ENCODE assay signal across 22 mouse cellular contexts in the genomic region with DNA sequence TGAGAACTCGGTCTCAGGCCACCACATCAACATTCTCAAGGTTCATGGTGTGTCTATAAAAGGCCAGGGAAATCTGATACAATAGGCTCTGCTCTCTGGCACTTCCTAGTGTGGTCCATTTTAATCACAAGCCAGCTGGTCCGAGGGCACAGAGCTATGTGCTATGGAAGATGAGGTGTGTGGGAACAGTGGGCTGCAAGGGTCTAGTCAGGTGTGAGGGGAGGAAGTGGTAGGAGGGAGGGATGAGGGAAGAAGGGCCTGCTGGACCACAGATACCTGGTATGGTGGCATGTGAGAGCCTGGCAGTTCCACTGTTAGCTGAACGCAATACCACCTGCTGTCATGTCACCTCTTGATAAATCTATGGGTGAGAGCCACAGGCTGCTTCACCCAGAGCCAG.
"Had no signal": no experiment of that assay in that cellular context is flagged by ENCODE, and none has a peak within 500 bp of the region (broad histone marks: within the 10 kb centered on the region; RNA-seq: fewer than 3 reads in every experiment).

No protein-coding gene starts in this region.

- ATAC-seq: liver, postnatal 0 days; lung, postnatal 0 days; midbrain, embryonic 13.5 days had no signal

- H3K9me3 ChIP-seq: kidney, embryonic 15.5 days; limb, embryonic 12.5 days; limb, embryonic 15.5 days; midbrain, embryonic 10.5 days; midbrain, embryonic 13.5 days; neural tube, embryonic 12.5 days; neural tube, embryonic 15.5 days had no signal

- H3K36me3 ChIP-seq: kidney, embryonic 15.5 days; limb, embryonic 12.5 days; limb, embryonic 15.5 days; midbrain, embryonic 13.5 days; neural tube, embryonic 12.5 days; neural tube, embryonic 15.5 days had no signal

- H3K27ac ChIP-seq: kidney, embryonic 15.5 days; limb, embryonic 12.5 days; limb, embryonic 15.5 days; liver, embryonic 14.5 days; midbrain, embryonic 10.5 days; midbrain, embryonic 13.5 days; neural tube, embryonic 12.5 days; neural tube, embryonic 15.5 days had no signal

- H3K4me2 ChIP-seq: kidney, embryonic 15.5 days; limb, embryonic 12.5 days; limb, embryonic 15.5 days; liver, embryonic 11.5 days; lung, embryonic 14.5 days; midbrain, embryonic 13.5 days; neural tube, embryonic 12.5 days; neural tube, embryonic 15.5 days had no signal

- H3K4me3 ChIP-seq: kidney, embryonic 15.5 days; limb, embryonic 12.5 days; limb, embryonic 15.5 days; midbrain, embryonic 10.5 days; midbrain, embryonic 13.5 days; neural tube, embryonic 12.5 days; neural tube, embryonic 15.5 days had no signal

- H3K9ac ChIP-seq: kidney, embryonic 15.5 days; limb, embryonic 12.5 days; limb, embryonic 15.5 days; liver, embryonic 14.5 days; liver, postnatal 0 days; lung, embryonic 14.5 days; midbrain, embryonic 13.5 days; neural tube, embryonic 12.5 days; neural tube, embryonic 15.5 days had no signal

- H3K27me3 ChIP-seq: kidney, embryonic 15.5 days; limb, embryonic 12.5 days; limb, embryonic 15.5 days; midbrain, embryonic 13.5 days; neural tube, embryonic 12.5 days; neural tube, embryonic 15.5 days had no signal

- DNase-seq: kidney, adult 11 months; kidney, adult 8-10 months; kidney, postnatal 10 days; kidney, postnatal 36 days; layer of hippocampus, postnatal 36 days; left cerebral cortex, postnatal 4 days; liver, postnatal 0 days; lung, embryonic 14.5 days; right cerebral cortex, adult 18-20 months; right cerebral cortex, postnatal 14 days; right cerebral cortex, postnatal 4 days; thymus, postnatal 25 days had no signal
